Mouse (Mus musculus): Measurements from ENCODE around the gene Stab1. TPM values are rescaled to one million over a fixed set of nuclear protein-coding genes. Genes with fewer than 3 reads are reported as not detected.

Gene Stab1
- total RNA-seq, 2 experiments from 2014 or later = 74.3 to 74.8 TPM

GRCm38 (mm10) chr14:31131272-31131821 is 37.1 kb downstream of the Stab1 start:
- DNase-seq = no peak

GRCm38 (mm10) chr14:31130236-31131220 is 37.9 kb downstream of the Stab1 start, which contains the start of gene Nt5dc2:
TSS of gene Nt5dc2 (plus strand) at chr14:31131053.
- DNase-seq = peak; percentile 94

- DNase-seq = no peak
Observed at GRCm38 (mm10) chr14:31129326-31130235, 38.9 kb downstream of the Stab1 start.

- DNase-seq = peak; percentile 97
Observed at GRCm38 (mm10) chr14:31128826-31129219, 39.6 kb downstream of the Stab1 start, which contains the start of gene Smim4. TSS of gene Smim4 (minus strand) at chr14:31128956.

GRCm38 (mm10) chr14:31128101-31128825 is 40.2 kb downstream of the Stab1 start:
- DNase-seq = peak; percentile 69

GRCm38 (mm10) chr14:31126826-31127225 is 41.6 kb downstream of the Stab1 start:
- no peak for DNase-seq

GRCm38 (mm10) chr14:31125106-31126075 is 43.0 kb downstream of the Stab1 start:
- no peak for DNase-seq

- DNase-seq = no peak
Observed at GRCm38 (mm10) chr14:31115522-31115921, 52.9 kb downstream of the Stab1 start.

GRCm38 (mm10) chr14:31114011-31114410 is 54.4 kb downstream of the Stab1 start:
- DNase-seq = no peak

- DNase-seq = no peak
Observed at GRCm38 (mm10) chr14:31112187-31112586, 56.3 kb downstream of the Stab1 start.

- DNase-seq = no peak
Observed at GRCm38 (mm10) chr14:31110613-31111012, 57.8 kb downstream of the Stab1 start.

- no peak for DNase-seq
Observed at GRCm38 (mm10) chr14:31105156-31105555, 63.3 kb downstream of the Stab1 start.

GRCm38 (mm10) chr14:31089918-31090317 is 78.5 kb downstream of the Stab1 start:
- no peak for DNase-seq

Other genes starting within 250 kb of the Stab1 start
- gene Itih3, start 244.9 kb downstream of the Stab1 start, total RNA-seq (2021) = 100 to 1,000 TPM in 1 of 2 experiments, 10 to 100 TPM in 1; 87.4 to 223 TPM
- gene Itih1, start 225.4 kb downstream of the Stab1 start, total RNA-seq (2021) = 100 to 1,000 TPM in 1 of 2 experiments, 10 to 100 TPM in 1; 52.9 to 125 TPM
- 10 to 100 TPM in 1 of 2 experiments, 1 to 10 TPM in 1; 8.5 to 13.9 TPM for gene Nek4, start 217.3 kb downstream of the Stab1 start, total RNA-seq (2021)
- 10 to 100 TPM; 35.0 to 47.0 TPM for gene Glt8d1, start 167.2 kb downstream of the Stab1 start, total RNA-seq (2021)
- gene Spcs1, start 167.0 kb downstream of the Stab1 start, total RNA-seq (2021) = 100 to 1,000 TPM; 215 to 225 TPM
- 10 to 100 TPM; 53.5 to 65.9 TPM for gene Pbrm1, start 149.5 kb downstream of the Stab1 start, total RNA-seq (2021)
- 10 to 100 TPM; 61.5 to 81.2 TPM for gene Gnl3, start 149.5 kb downstream of the Stab1 start, total RNA-seq (2021)
- 100 to 1,000 TPM in 1 of 2 experiments, 10 to 100 TPM in 1; 86.9 to 103 TPM for gene Smim4, start 39.7 kb downstream of the Stab1 start, total RNA-seq (2021)
- 10 to 100 TPM; 52.0 to 52.6 TPM for gene Nt5dc2, start 37.6 kb downstream of the Stab1 start, total RNA-seq (2021)
- 10 to 100 TPM; 11.1 to 45.0 TPM for gene Tnnc1, start 39.7 kb upstream of the Stab1 start, total RNA-seq (2021)
- gene Nisch, start 48.3 kb upstream of the Stab1 start, total RNA-seq (2021) = 100 to 1,000 TPM; 224 to 328 TPM
- 10 to 100 TPM; 12.1 to 12.3 TPM for gene Sema3g, start 49.2 kb upstream of the Stab1 start, total RNA-seq (2021)
- gene Phf7, start 82.7 kb upstream of the Stab1 start, total RNA-seq (2021) = 1 to 10 TPM; 9.1 to 9.2 TPM
- 10 to 100 TPM; 58.4 to 67.6 TPM for gene Bap1, start 82.8 kb upstream of the Stab1 start, total RNA-seq (2021)
- gene Dnah1, start 155.3 kb upstream of the Stab1 start, total RNA-seq (2021) = 1 to 10 TPM in 1 of 2 experiments, under 1 TPM in 1; 0.99 to 1.2 TPM
- 10 to 100 TPM; 33.7 to 40.9 TPM for gene Capn7, start 168.0 kb upstream of the Stab1 start, total RNA-seq (2021)

All from adrenal gland, postnatal 10 days (tissue).